Mouse (Mus musculus) thymus, adult 2 months (tissue): ENCODE measurements at regions not wholly inside any gene's neighbourhood (a gene's known extent, or its start where the extent isn't known, plus 50 kb on each side); places are given as distances from the start of the nearest gene placed in this dataset.

Experiments
- CTCF ChIP-seq: fragments of 200-500 bp; IDR thresholded peaks from 2 replicates; pipeline ENCODE4 v1.5.1; 2012; ENCODE audit warnings: mild to moderate bottlenecking, control low read depth, low read length, moderate library complexity, borderline replicate concordance; ENCODE audit not compliant: control insufficient read depth, poor library complexity, insufficient read depth; ENCODE audit errors: extremely low read depth
- POLR2A ChIP-seq: fragments of 200-500 bp; IDR thresholded peaks from 2 replicates; pipeline ENCODE4 v1.6.1; 2012; ENCODE audit warnings: mild to moderate bottlenecking, low read length, control low read depth, moderate library complexity; ENCODE audit not compliant: control insufficient read depth, poor library complexity, insufficient read depth; ENCODE audit errors: extremely low read depth

- TF ChIP-seq CTCF (no peak), POLR2A (no peak)
Measured at GRCm38 (mm10) chr10:96211189-96211588, 74.8 kb downstream of the Gm5426 start.
